Mouse (Mus musculus): ENCODE data around the gene Dnm3.

Dnm3 gene

DNA sequence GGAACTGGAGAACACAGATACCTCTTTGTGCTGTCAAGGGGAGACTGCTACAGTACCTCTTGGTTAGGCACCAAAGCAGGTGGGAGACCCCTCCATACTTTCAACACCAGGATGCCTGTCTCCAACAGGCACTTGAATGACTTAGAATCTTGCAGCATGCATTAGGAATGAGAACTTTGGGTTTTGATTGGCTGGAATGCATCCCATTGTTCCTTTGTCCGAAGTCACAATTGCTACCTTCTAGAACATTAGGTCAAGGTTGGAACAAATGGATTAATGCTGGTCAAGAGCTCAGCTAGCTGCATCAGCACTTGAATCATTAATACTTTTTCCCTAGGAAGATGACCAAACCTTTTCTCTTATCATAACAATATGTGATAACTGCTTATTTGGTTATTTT lies 498.3 kb downstream of the Dnm3 start, which contains the start of gene 4930558K02Rik:
TSS of gene 4930558K02Rik (minus strand) at position 101 of the 400 bp plus-strand sequence.
- no peak for DNase-seq

DNA sequence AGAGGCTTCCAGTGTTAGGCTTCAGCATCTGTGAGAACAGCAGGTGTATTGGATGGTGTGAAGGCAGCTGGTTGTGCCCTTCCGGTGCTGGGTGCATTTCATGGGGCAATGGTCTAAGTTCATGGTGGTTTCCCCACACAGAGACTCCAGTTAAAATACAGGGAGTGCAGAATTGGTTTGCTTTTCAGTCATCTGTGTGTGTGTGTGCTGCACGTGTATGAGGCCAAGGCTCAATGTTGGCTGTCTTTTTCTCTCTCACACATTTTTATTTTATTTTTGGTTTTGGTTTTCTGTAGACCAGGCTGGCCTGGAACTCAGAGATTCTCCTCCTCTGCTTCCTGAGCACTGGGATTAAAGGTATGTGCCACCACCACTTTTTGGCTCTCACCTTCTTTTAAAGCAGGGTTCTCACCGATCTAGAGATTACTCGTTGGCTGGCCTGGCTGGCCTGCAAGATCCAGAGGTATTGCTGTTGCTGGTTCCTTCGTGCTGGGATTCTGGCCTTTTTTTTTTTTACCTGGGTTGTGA lies 499.6 kb downstream of the Dnm3 start:
- no peak for DNase-seq

DNA sequence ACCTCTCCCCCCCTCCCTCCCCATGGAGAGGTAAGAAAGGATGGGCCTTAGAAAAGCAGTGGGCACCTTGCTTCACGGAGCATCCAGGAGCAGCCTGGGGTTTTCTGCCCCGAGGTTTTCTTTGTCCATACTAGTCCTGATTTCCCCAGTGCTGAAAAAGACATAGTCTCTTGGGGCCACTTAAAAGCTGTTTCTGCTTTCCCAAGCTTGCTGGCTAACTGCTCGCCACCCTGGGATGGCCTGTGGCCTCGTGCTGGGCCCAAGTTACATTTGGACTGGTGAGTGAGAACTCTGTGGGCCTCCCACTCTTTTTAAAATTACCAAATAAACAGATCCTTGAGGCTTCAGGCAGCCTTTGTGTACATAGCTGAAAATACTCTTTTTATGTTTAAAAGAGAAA lies 500.5 kb downstream of the Dnm3 start:
- DNase-seq = no peak

DNA sequence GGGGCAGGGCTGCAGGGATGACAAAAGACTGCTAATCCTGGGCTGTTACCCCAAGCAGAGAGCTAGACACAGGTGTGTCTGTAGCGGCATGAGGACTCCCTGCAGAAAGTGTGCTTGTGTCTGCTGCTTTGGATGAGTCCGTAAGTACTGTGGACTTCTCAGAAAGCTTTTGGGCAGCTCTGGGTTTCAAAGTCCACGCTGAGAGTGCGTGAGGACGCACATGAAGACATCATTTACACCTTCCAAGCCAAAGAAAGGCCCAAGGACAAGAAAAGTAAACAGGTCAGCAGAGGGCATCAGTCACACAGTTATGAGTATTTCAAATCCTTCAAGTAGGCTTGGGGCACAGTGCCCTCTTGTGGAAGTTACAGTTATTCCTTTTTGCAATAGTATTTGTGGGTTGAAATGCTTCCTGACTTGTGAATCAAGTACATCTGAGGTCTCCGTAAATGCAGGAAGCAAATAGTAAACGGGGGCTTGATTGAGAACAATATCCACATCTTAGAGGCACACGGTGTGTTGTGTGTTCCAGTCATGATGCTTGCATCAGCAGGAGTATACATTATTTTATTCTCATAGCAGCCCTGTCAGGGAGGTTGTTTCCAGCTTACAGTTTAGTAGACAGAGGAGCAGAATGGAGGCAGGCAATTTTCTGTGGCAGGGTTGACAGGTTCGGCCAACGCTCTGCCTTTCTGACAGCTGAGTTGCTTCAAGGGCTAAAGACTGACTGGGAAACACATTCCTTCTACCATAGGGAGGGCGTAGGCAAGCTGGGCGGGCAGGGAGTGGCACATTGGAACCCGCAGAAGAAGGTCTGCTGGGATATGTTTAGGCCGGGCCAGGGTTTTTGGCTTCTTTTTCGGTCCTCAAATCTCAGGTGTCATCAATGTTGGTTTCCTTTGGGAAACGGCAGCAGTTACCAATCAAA lies 501.3 kb downstream of the Dnm3 start:
- peak; percentile 87 for DNase-seq

DNA sequence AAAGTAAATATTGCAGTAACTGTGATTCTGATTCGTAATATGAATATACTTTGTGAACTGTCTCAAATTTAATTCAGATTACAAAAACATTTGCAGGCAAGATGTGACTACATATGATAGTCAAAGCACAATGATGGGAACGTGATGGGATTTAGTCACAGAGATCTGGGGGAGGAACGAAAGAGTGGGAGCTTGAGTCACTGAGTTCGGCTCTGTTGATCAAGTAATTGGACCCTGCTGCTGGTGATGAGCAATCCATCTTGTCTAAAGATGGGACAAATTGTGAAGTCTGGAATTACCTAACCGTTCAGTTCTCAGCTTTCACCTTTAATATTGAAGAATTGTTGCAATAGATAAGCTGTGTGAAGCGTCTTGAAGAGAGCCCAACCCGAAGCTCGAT lies 505.6 kb downstream of the Dnm3 start:
- no peak for DNase-seq

DNA sequence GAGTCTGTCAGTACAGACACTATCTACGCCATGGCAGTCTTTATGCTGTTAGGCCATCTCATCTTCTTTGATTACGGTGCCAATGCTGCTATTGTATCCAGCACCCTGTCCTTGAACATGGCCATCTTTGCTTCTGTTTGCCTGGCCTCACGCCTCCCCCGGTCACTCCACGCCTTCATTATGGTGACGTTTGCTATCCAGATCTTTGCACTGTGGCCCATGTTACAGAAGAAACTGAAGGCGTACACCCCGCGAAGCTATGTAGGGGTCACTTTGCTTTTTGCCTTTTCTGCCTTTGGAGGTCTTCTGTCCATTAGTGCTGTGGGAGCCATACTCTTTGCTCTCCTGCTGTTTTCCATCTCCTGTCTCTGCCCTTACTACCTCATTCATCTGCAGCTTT lies 507.0 kb downstream of the Dnm3 start:
- DNase-seq = no peak

DNA sequence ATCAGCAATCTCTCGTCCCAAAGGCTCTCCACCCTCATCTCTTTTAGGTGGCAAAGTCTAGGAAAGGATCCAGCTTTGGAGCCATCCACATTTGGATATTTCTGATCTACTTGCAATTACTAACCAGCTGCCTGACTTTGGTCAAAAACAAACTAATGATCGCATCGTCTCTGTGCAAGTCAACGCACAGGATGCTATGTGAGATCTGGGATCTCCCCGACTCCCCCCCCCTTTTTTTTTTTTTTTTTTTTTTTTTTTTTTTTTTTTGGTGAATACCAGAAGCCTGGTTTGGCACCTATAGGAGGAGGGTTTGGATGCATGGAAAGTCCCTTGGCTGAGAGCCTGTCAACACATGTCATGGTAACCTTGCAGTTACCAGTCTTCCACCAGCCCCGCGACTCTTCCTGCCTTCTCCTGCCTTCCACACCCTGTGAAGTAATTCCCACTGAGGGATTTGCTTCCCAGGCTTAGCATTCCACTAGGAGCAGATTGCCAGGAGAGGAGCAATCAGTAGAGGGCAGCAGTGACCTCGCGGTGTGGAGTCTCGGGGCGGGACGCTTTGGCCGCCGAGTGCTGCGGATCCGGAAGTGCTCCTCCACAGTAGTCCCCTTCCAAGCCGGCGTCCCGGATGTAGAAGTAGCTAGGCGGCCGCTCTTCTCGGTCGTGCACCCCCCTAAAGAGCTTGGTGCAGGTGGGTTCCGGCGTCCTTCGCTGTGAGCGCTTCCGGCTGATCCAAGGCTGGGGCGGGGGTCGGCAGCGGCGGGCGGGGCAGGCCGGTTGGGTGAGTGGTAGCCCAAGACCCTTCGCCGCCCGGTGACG lies 509.0 kb downstream of the Dnm3 start, which contains the start of gene Pigc:
TSS of gene Pigc (plus strand) at position 598 of the 819 bp plus-strand sequence.
- peak; percentile 97 for DNase-seq

DNA sequence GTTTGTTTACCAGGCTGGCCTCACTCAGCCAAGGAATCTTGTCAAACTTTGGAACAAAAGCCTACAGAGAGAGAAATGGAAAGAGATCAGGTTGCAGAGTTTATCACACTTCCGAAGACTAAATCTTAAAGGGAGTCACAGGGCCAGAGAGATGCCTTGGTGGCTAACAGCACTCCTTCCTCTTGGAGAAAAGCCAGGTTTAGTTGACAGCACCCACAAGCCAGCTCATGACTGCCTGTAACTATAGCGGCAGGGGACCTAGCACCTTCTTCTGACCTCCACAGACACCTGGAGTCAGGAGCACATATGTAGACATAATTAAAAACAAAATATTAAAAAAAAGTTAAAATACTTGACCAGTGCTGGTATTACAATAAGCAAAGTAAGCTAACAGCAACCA lies 509.9 kb downstream of the Dnm3 start:
- DNase-seq = no peak

DNA sequence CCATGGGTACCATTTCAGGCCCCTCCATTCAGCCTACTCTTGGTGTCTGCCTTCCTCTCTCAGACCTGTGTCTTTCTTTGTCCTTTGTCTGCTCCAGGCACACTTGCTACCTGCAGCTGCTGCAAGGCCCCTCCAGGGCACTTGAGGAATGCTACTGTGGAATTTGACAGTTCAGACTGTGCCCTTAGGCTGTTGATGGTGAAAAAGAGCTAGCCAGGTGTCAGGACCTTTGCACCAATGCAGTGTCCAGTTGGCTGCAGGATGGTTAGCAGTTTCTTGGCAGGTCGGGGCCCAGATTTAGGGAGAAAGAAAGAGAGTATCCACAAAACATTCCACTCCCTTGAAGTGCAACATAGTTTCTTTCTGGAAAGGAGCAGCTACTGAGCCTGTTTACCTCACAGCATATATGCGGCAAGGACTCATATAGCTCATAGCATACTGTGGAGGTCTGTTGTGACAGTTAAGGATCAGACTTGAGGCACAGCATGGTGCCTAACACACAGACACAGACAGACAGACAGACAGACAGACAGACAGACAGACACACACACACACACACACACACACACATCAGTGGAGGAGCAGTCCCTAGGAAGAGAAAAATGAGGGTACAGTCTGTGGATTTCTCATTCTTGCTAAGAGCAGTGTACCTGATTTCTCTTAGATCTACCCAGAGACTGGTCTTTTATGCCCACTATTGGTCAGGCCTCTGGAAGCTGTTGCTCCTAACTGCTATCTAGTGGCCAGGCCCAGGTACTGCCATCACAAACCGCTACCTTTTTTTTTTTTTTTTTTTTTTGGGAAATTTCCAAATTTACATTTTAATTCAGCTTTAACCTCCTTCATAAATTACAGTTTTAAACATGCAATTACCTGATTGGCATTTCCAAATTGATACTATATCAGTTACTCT lies 515.1 kb downstream of the Dnm3 start:
- DNase-seq = no peak

DNA sequence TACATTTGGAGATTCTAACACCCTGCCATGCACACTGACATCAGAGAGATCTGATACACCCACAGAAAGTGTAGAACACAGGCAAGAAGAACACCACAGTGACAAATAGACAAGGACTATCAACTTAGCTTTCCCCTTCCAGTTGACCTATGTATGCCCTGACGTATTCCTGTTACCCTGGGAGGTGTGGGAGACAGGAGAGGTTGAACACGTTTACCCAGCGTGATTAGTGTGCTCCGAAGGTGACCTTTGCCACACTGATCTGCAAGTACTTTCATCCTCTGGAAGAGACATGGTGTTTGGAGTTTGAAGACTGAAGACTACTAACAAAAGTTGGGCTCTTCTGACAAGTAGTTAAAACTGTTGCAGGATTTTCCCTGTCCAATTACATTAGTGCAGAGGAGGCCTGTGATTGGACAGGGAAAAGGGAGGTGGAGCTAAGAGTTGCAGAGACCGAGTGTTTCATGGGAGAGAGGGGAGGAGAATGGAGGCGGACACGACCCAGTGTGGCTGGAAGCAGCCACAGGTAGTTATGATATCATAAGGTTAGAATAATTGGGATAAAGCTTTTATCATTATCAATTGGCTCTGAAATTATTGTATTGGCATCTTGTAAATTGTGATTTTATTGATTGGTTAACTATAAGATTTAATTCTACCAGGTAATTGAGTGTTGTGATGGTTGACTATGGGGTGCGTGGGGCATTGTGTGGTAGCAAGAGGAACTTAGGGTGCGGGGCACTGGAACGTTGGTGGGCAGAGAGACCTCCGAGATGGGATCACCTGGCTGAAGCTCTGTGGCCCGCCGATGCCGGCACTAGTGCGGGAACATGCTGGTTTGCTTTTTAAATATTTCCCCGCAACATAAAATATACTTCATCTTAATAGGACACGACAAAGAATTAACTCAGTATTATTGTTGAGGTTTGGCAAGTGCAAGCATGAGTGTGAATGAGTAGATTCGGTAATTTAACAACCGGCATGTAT lies 519.6 kb downstream of the Dnm3 start:
- DNase-seq = no peak

DNA sequence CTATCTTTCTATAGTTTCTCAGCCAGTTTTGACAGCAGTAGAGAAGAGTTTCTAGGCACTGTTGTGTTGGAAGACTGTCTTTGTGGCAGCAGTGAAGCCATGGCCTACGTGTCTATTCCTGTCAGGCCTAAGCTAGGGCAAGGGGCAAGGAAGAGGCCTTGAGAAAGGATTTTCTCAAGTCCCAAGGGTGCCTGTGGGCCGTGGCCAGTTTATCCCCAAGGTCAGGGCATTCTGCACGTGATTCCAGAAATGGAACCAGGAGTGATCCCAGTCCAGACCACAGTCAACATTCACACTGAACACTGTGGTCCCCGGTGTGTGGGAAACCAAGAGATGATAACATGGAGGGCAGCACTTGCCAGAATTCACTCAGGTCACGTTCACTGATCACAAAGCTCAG lies 522.0 kb downstream of the Dnm3 start:
- no peak for DNase-seq

DNA sequence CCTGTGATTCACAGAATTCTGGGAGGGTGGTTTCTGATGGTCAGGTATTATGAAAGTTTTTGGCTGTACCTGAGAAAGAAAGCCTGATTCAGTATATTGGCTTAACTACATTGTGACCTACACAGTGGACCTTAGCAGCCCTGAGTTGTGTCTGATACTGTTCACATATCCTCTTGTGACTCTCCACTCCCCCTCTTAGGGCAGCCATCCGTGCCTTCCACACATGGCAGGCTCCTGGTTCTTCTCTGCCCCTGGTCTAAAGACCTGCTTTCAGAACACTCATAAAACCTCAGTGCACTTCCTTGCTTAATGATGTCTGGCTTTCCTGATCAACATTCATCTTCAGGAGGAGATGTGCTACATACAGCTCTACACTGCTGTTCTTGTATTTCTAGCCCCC lies 525.2 kb downstream of the Dnm3 start:
- no peak for DNase-seq

DNA sequence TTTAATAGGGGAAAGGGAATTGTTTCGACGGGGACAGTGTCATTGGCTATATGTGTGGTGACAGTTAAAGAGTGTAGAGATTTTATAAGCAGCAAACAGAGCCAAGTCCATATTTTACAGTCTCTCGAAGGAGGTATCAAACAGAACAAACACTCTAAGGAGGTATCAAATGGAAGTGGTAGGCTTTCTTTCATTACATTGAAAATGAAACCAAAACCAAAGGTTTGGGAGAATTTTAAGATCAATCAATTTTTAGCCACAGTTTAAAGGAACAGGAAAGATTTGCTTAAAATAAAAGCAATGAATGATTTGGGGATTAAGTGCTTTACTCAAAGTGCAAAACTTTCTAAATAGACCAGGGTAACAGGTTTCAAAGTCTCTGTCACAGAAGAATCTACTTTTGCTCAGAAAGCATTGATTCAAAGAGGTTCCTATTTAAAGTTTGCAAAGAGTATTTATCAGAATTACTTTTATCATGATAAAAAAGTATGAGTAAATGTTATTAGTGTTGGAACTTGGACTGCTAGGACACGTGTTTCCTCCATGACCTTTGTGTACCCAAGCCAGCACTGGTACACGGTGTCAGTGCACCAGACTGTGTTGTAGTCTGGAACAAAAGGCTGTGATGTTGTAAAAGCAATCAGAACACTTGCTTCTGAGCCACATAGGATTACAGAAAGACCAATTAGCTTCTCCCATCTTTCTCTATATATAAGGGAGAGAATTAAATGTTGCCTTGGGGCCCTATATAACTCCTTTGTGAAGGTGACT lies 526.6 kb downstream of the Dnm3 start:
- DNase-seq = no peak

DNA sequence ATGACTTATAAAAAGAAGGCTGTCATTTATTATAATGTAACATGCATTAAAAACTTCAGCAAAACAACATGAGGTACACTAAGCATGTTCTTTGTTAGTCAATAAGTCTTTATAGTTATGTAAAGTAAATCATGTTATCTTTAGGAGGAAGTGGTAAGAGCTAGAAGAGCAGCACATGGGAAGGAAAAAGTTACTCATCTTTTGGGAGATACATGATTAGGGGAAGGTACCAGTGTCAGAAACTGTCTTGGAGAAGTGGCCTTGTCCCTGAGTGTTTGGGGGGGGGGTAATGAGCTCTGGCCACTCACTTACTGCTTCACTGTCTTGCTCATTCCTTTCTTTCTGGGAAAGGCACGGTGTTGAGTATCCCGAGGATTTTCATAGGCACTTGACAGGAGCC lies 535.8 kb downstream of the Dnm3 start:
- no peak for DNase-seq
